Mouse (Mus musculus): ENCODE measurements around the gene Tubb4b. TPM values are rescaled to one million over a fixed set of nuclear protein-coding genes. Genes with fewer than 3 reads are reported as not detected.
A peak's percentile ranks its signal among the peaks of the same experiment; 100 is the strongest.

The Tubb4b gene
- total and polyA plus RNA-seq, 2 experiments from 2014 or later, result 469 to 553 TPM

GRCm38 (mm10) chr2:25226864-25227263, 2.4 kb upstream of the Tubb4b start:
- no peak for ATAC-seq
- Histone ChIP-seq H3K27me3 (ENCODE audit: insufficient read depth, low read length) (no peaks in the 10 kb centered on the region), H3K4me3 (ENCODE audit: low read depth, low read length) (no peak overlapping the region), H3K4me1 (ENCODE audit: insufficient read depth) (peaks cover 18% of the 10 kb centered on the region; the same call in 1 of the 2 replicates), H3K4me2 (ENCODE audit: low read depth) (no peak overlapping the region), H3K36me3 (ENCODE audit: insufficient read depth) (no peaks in the 10 kb centered on the region), H3K9ac (no peak overlapping the region), H3K9me3 (ENCODE audit: low read length) (no peaks in the 10 kb centered on the region), H3K27ac (ENCODE audit: low read depth, low read length) (no peak overlapping the region; the same call in 1 of the 2 replicates)
- no peak for TF ChIP-seq CTCF (IDR thresholded peaks at IDR 0.05; ENCODE audit: low read depth)
- WGBS, result 83% methylated on average over 5 of the region's 5 CpGs
- DNase-seq, result no peak

GRCm38 (mm10) chr2:25225811-25226379, 1.4 kb upstream of the Tubb4b start:
- WGBS, result 73% methylated on average over 8 of the region's 8 CpGs
- H3K4me2 ChIP-seq (ENCODE audit: low read depth), result peak overlapping the region; percentile 58; the same call in 1 of the 2 replicates
- H3K36me3 ChIP-seq (ENCODE audit: insufficient read depth), result no peaks in the 10 kb centered on the region
- H3K4me1 ChIP-seq (ENCODE audit: insufficient read depth), result peaks cover 18% of the 10 kb centered on the region; the same call in 1 of the 2 replicates
- H3K9me3 ChIP-seq (ENCODE audit: low read length), result no peaks in the 10 kb centered on the region
- no peak overlapping the region for H3K9ac ChIP-seq
- peak overlapping the region; percentile 96 for H3K27ac ChIP-seq (ENCODE audit: low read depth, low read length)
- ATAC-seq (no peak), DNase-seq (no peak)
- no peak overlapping the region for H3K4me3 ChIP-seq (ENCODE audit: low read depth, low read length)
- no peaks in the 10 kb centered on the region for H3K27me3 ChIP-seq (ENCODE audit: insufficient read depth, low read length)
- TF ChIP-seq CTCF (IDR thresholded peaks at IDR 0.05; ENCODE audit: low read depth), result no peak

- peak overlapping the region; percentile 63 for H3K9ac ChIP-seq
- peak overlapping the region; percentile 88 for H3K4me3 ChIP-seq (ENCODE audit: low read depth, low read length)
- ATAC-seq, result peak; percentile 96
- peak; percentile 100 for DNase-seq
- H3K4me2 ChIP-seq (ENCODE audit: low read depth), result peak overlapping the region; percentile 58
- H3K27ac ChIP-seq (ENCODE audit: low read depth, low read length), result peak overlapping the region; percentile 96
- H3K4me1 ChIP-seq (ENCODE audit: insufficient read depth), result peaks cover 18% of the 10 kb centered on the region; the same call in 1 of the 2 replicates
- no peaks in the 10 kb centered on the region for H3K27me3 ChIP-seq (ENCODE audit: insufficient read depth, low read length)
- H3K9me3 ChIP-seq (ENCODE audit: low read length), result no peaks in the 10 kb centered on the region
- H3K36me3 ChIP-seq (ENCODE audit: insufficient read depth), result no peaks in the 10 kb centered on the region
- 2% methylated on average over 41 of the region's 41 CpGs for WGBS
- 0 out of 2 replicates have a peak, but pooled peaks have one; percentile 11 for TF ChIP-seq CTCF (IDR thresholded peaks at IDR 0.05; ENCODE audit: low read depth)
Measured at GRCm38 (mm10) chr2:25224766-25225752, 557 bp upstream of the Tubb4b start.

GRCm38 (mm10) chr2:25223681-25224491, 616 bp downstream of the Tubb4b start:
- Histone ChIP-seq H3K4me2 (ENCODE audit: low read depth) (peak overlapping the region; percentile 78), H3K4me1 (ENCODE audit: insufficient read depth) (peaks cover 15% of the 10 kb centered on the region; the same call in 1 of the 2 replicates), H3K36me3 (ENCODE audit: insufficient read depth) (no peaks in the 10 kb centered on the region), H3K9me3 (ENCODE audit: low read length) (no peaks in the 10 kb centered on the region), H3K4me3 (ENCODE audit: low read depth, low read length) (peak overlapping the region; percentile 88), H3K9ac (peak overlapping the region; percentile 86), H3K27me3 (ENCODE audit: insufficient read depth, low read length) (no peaks in the 10 kb centered on the region), H3K27ac (ENCODE audit: low read depth, low read length) (peak overlapping the region; percentile 92)
- ATAC-seq (peak; percentile 7), DNase-seq (no peak)
- TF ChIP-seq CTCF (IDR thresholded peaks at IDR 0.05; ENCODE audit: low read depth), result no peak
- 3% methylated on average over 53 of the region's 53 CpGs for WGBS

GRCm38 (mm10) chr2:25221331-25221772, 3.1 kb downstream of the Tubb4b start:
- no peak overlapping the region for H3K27ac ChIP-seq (ENCODE audit: low read depth, low read length)
- no peak for DNase-seq
- 0 out of 2 replicates have a peak, but pooled peaks cover 11% of the 10 kb centered on the region for H3K4me1 ChIP-seq (ENCODE audit: insufficient read depth)
- H3K9ac ChIP-seq, result no peak overlapping the region
- no peak for ATAC-seq
- no peak overlapping the region for H3K4me3 ChIP-seq (ENCODE audit: low read depth, low read length)
- no peak for TF ChIP-seq CTCF (IDR thresholded peaks at IDR 0.05; ENCODE audit: low read depth)
- no peak overlapping the region for H3K4me2 ChIP-seq (ENCODE audit: low read depth)
- no peaks in the 10 kb centered on the region for H3K27me3 ChIP-seq (ENCODE audit: insufficient read depth, low read length)
- no peaks in the 10 kb centered on the region for H3K36me3 ChIP-seq (ENCODE audit: insufficient read depth)
- no peaks in the 10 kb centered on the region for H3K9me3 ChIP-seq (ENCODE audit: low read length)
- 73% methylated on average over 5 of the region's 5 CpGs for WGBS

GRCm38 (mm10) chr2:25218445-25218844, 6.1 kb downstream of the Tubb4b start, which contains the start of gene Fam166a:
Fam166a (plus strand) TSS chr2:25218745.
- H3K4me2 ChIP-seq (ENCODE audit: low read depth), result no peak within 1 kb of the TSS
- no peak for DNase-seq
- no peak for ATAC-seq
- no peaks in the 10 kb centered on the region for H3K27me3 ChIP-seq (ENCODE audit: insufficient read depth, low read length)
- no peaks in the 10 kb centered on the region for H3K9me3 ChIP-seq (ENCODE audit: low read length)
- TF ChIP-seq CTCF (IDR thresholded peaks at IDR 0.05; ENCODE audit: low read depth), result no peak
- no peak within 1 kb of the TSS for H3K9ac ChIP-seq
- no peaks in the 10 kb centered on the region for H3K36me3 ChIP-seq (ENCODE audit: insufficient read depth)
- H3K4me1 ChIP-seq (ENCODE audit: insufficient read depth), result 0 out of 2 replicates have a peak, but pooled peaks cover 3% of the 10 kb centered on the region
- no peak within 1 kb of the TSS for H3K27ac ChIP-seq (ENCODE audit: low read depth, low read length)
- no peak within 1 kb of the TSS for H3K4me3 ChIP-seq (ENCODE audit: low read depth, low read length)
